Mouse (Mus musculus) limb, embryonic 14.5 days (tissue): ENCODE measurements around the gene 1810037I17Rik. TPM values are rescaled to one million over a fixed set of nuclear protein-coding genes. Genes with fewer than 3 reads are reported as not detected.
"Not testable (repeated sequence)": the region's sequence is repeated elsewhere in the genome, so short reads cannot be mapped to it uniquely, and the experiment has no call there.

ENCODE experiments used
- ATAC-seq: fragments of 200-750 bp; cut with Nextera tagmentation; 2 replicates; pipeline ENCODE4 v1.8.0; 2017; ENCODE audit warnings: low read depth, moderate number of reproducible peaks, moderate TSS enrichment; ENCODE audit not compliant: low FRiP score
- DNase-seq: peaks from one replicate; pipeline ENCODE4 v3.0.0-alpha.2; 2015; ENCODE audit warnings: low spot score
- H3K27ac ChIP-seq: fragments of 300-500 bp; sonication (generic); replicated peaks from 2 replicates; pipeline ENCODE4 v1.5.1; 2014; ENCODE audit warnings: low read depth, mild to moderate bottlenecking, low read length, moderate library complexity, mixed read lengths
- H3K27me3 ChIP-seq: fragments of 300-500 bp; sonication (generic); 2 replicates; pipeline ENCODE4 v1.6.1; 2014; ENCODE audit warnings: low read length, mixed read lengths; ENCODE audit not compliant: control insufficient read depth, insufficient read depth
- H3K36me3 ChIP-seq: fragments of 300-500 bp; sonication (generic); 2 replicates; pipeline ENCODE4 v1.6.1; 2014; ENCODE audit warnings: mild to moderate bottlenecking, low read length, moderate library complexity, mixed read lengths; ENCODE audit not compliant: control insufficient read depth, insufficient read depth
- H3K4me1 ChIP-seq: fragments of 300-500 bp; sonication (generic); 2 replicates; pipeline ENCODE4 v1.6.1; 2014; ENCODE audit warnings: antibody characterized with exemption, low read length, mixed read lengths; ENCODE audit not compliant: control insufficient read depth, insufficient read depth
- H3K4me2 ChIP-seq: fragments of 300-500 bp; sonication (generic); replicated peaks from 2 replicates; pipeline ENCODE4 v1.6.1; 2014; ENCODE audit warnings: low read depth, mild to moderate bottlenecking, low read length, moderate library complexity; ENCODE audit not compliant: severe bottlenecking
- H3K4me3 ChIP-seq: fragments of 300-500 bp; sonication (generic); replicated peaks from 2 replicates; pipeline ENCODE4 v1.5.1; 2014; ENCODE audit warnings: low read length
- H3K9ac ChIP-seq: fragments of 300-500 bp; sonication (generic); 2 replicates; pipeline ENCODE4 v1.6.1; 2014; ENCODE audit warnings: mild to moderate bottlenecking, low read depth, low read length, moderate library complexity; ENCODE audit not compliant: severe bottlenecking
- H3K9me3 ChIP-seq: fragments of 300-500 bp; sonication (generic); 2 replicates; pipeline ENCODE4 v1.6.1; 2016; ENCODE audit warnings: low read length; ENCODE audit not compliant: control insufficient read depth
- POLR2A ChIP-seq: fragments of 200-500 bp; IDR thresholded peaks from 2 replicates; pipeline ENCODE4 v1.8.0; 2012; ENCODE audit warnings: inconsistent platforms, mild to moderate bottlenecking, moderate library complexity, borderline replicate concordance; ENCODE audit not compliant: insufficient read depth, insufficient read length; ENCODE audit errors: extremely low read depth
- whole genome bisulfite sequencing: fragments of 180-500 bp; shearing (Covaris S2); extraction: QIAGEN DNeasy Blood & Tissue Kit; methylation state at CpG from one replicate; pipeline ENCODE4 v1.1.7; 2014; 5-methylcytosine and 5-hydroxymethylcytosine counted together
- polyA plus RNA-seq, 2 experiments: library from polyadenylated mRNA; depleted of rRNA in 1 of 2; stranded (reverse) in 1 of 2; unstranded in 1 of 2; fragments of >200 nt; fragmentation: Nextera tagmentation in 1 of 2; extraction: Ambion mirVana in 1 of 2; gene quantifications; 2 replicates each; pipeline versions ENCODE4 v1.2.1 to v1.2.3; 2012 to 2014

1810037I17Rik gene
- polyA plus RNA-seq, 2 experiments: 48.0 to 97.7 TPM

DNA sequence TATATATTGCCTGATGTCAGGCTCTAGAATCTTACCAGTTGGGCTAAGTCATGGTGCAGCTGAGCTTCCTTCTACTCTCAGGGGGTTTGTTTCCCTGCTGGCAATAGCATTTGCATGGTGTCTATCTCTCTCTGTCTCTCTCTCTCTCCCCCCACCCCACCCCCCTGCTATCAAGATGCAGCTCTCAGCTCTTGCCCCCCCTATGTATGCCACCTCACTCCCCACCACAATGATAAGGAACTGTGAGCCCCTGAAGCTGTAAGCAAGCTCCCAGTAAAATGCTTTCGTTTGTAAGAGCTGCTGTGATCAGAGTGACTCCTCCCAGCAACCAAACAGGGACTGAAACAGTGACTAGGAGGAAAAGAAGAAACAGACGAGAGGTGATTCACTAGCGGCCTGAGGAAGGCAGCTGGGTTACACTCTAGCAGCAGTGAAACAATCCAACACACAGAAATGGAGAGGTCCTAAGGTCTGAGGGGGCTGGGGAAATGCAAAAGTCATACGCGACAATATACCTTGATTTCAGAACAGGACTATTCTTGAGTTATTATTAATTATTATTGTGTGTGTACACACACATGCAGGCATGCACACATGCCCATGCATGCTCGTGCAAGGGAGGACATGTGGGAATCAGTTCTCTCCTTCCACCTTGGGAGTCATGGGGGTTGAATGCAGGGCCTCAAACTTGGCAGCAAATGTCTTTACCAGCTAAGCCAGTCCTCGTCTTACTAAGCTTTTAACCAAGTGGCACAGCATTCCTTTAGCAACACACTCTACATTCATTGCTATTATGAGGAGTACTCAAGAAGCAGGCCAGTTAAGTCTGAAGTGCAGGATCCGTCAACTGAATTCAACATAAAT is 3.2 kb upstream of the 1810037I17Rik start:
- no peak overlapping the region for H3K4me2 ChIP-seq
- no peaks in the 10 kb centered on the region for H3K9me3 ChIP-seq
- ATAC-seq (no peak), DNase-seq (no peak)
- H3K36me3 ChIP-seq: no peaks in the 10 kb centered on the region
- no peaks in the 10 kb centered on the region; the same call in 1 of the 2 replicates for H3K4me1 ChIP-seq
- no peak overlapping the region for H3K9ac ChIP-seq
- H3K4me3 ChIP-seq: no peak overlapping the region
- H3K27ac ChIP-seq: no peak overlapping the region
- TF ChIP-seq POLR2A: no peak
- 60% methylated on average over 8 of the region's 8 CpGs for WGBS
- no peaks in the 10 kb centered on the region for H3K27me3 ChIP-seq

DNA sequence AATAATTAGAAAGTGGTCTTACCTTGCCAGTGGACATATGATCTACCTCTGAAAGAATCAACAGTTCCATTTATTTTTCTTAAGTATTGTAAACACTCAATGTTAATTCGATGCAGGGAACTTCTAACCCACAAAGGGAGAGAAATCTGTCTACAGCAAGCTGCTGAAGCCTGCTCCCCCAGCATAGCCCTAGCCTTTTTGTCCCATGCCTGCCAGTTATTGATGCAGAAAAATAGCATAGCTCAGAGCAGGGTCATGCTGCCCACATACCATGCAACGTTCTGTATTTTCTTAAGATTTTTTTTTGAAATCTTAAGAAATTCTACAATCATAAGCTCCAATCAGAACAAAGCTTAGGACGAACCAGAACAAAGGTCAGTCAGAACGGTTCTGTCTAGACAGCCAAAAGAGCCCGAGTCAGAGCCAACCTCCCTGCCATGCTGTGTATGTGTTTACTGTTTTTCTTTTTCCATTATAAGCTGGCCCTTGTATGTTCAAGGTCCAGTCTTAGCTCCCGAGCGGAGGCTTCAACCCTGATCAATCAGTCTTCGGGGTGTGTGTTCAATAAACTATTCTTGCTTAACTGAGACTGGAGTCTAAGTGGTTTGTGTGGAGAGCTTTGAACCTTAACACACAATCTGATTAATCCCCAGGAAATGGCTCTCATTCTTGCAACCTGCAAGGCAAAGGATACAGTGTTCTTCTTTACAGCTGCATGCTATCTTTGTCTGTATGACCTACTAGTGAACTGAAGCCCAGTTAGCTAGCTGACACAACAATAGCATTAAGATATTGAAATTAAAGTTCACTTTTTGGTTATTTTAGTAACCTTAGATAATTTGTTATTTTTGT is 2.1 kb upstream of the 1810037I17Rik start:
- H3K4me3 ChIP-seq: no peak overlapping the region
- no peaks in the 10 kb centered on the region for H3K27me3 ChIP-seq
- no peak overlapping the region for H3K9ac ChIP-seq
- H3K4me1 ChIP-seq: peaks cover 6% of the 10 kb centered on the region; the same call in 1 of the 2 replicates
- 87% methylated on average over 8 of the region's 8 CpGs for WGBS
- H3K9me3 ChIP-seq: no peaks in the 10 kb centered on the region
- no peak for TF ChIP-seq POLR2A
- H3K36me3 ChIP-seq: peaks cover 9% of the 10 kb centered on the region; the same call in 1 of the 2 replicates
- no peak for DNase-seq
- no peak for ATAC-seq
- no peak overlapping the region for H3K27ac ChIP-seq
- no peak overlapping the region for H3K4me2 ChIP-seq

DNA sequence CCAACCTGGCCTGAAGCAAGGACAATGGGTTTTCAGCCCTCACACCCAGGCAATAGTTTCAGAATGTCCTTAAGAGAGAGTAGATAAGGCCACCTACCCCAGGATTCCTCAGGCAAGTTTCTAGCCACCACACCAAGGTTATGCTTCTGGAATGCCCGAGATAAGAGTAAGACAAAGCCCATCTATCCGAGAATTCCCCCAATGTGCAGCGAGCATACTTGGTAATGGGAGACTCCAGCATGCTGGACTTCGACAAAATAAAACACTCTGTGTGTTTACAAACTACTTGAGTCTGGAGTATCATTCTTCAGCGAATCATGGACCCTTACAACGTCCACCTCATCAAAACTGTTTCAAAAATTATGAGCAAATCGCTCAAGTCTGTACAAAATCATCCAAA is 856 bp upstream of the 1810037I17Rik start:
- WGBS: 74% methylated on average over 7 of the region's 7 CpGs
- H3K27ac ChIP-seq: no peak overlapping the region
- no peak for TF ChIP-seq POLR2A

DNA sequence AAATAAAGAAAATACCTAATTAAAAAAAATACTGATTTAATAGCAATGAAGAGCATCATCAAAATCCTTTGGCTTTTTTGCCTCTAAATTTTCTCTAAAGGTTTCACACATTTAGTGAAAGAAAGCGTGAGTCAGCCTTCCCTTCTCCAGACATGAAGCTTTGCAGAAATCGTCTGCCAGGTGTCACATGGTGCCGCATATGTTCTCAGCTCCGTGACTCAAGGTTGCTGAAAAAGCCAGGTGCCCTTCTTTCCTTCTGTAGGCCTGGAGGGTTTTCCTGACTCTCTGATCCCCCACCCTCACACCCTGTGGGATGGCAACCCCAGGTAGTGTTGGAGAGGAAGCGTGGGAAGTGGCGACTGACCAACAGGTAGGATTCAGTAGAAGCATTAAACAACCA is 5.7 kb downstream of the 1810037I17Rik start:
- H3K4me2 ChIP-seq: no peak overlapping the region
- H3K27me3 ChIP-seq: no peaks in the 10 kb centered on the region
- H3K9me3 ChIP-seq: no peaks in the 10 kb centered on the region
- H3K36me3 ChIP-seq: peaks cover 24% of the 10 kb centered on the region
- no peak overlapping the region for H3K4me3 ChIP-seq
- no peak for DNase-seq
- H3K9ac ChIP-seq: no peak overlapping the region
- 0 out of 2 replicates have a peak, but pooled peaks cover 6% of the 10 kb centered on the region for H3K4me1 ChIP-seq
- TF ChIP-seq POLR2A: no peak
- no peak for ATAC-seq
- H3K27ac ChIP-seq: no peak overlapping the region
- 90% methylated on average over 6 of the region's 6 CpGs for WGBS

More for the DNA sequence above, 856 bp upstream of the 1810037I17Rik start:
- Histone ChIP-seq H3K9ac (no peak overlapping the region), H3K4me1 (peaks cover 6% of the 10 kb centered on the region; the same call in 1 of the 2 replicates), H3K4me2 (peak overlapping the region; percentile 65), H3K36me3 (peaks cover 15% of the 10 kb centered on the region; the same call in 1 of the 2 replicates), H3K4me3 (no peak overlapping the region), H3K9me3 (no peaks in the 10 kb centered on the region), H3K27me3 (no peaks in the 10 kb centered on the region)
- ATAC-seq: no peak
- no peak for DNase-seq

DNA sequence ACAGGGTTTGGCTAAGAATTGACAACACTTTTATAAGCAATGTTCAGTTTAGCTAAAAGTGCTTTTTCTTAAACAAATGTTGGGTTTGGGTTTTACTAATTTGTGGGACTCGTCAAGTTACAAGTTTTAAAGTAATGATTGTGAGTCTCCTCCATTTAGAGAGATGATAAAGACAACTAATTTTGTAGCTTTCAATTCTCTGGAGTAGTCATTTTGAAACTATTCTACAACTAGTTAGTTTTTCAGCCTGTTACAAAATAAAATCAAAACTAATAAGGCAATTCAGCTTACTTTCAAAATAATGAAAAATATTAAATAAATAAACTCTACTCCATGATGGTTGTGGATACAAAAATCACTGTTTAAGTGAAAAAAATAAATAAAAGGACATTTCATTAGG is 8.5 kb downstream of the 1810037I17Rik start:
- WGBS: 90% methylated on average over 1 of the region's 1 CpGs
- Histone ChIP-seq H3K4me1 (no peaks in the 10 kb centered on the region), H3K9me3 (no peaks in the 10 kb centered on the region), H3K27me3 (no peaks in the 10 kb centered on the region), H3K4me3 (no peak overlapping the region), H3K27ac (no peak overlapping the region), H3K4me2 (no peak overlapping the region), H3K36me3 (peaks cover 13% of the 10 kb centered on the region; the same call in 1 of the 2 replicates), H3K9ac (no peak overlapping the region)
- DNase-seq: no peak
- no peak for TF ChIP-seq POLR2A
- no peak for ATAC-seq

DNA sequence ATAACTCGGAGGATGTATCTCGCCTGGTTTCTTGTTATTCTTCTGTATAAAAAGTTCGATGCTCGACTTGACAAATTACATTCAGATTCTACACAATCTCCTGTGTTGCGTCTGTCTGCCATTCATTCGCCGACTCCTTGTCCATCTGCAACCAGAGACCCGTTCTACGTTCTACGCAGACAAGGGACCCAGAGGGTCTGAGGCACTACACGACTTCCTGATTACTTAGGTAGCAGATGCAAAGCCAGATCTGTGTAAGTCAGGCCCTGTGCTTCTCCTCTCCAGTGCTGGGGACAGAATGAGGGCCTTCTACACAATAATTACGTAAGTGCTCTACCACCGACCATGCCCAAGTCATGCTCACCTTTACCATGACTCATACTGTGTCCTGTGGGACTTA is 13.2 kb downstream of the 1810037I17Rik start:
- DNase-seq, ATAC-seq, H3K27ac ChIP-seq, H3K9me3 ChIP-seq, H3K4me3 ChIP-seq, H3K36me3 ChIP-seq, H3K27me3 ChIP-seq, H3K4me2 ChIP-seq, H3K9ac ChIP-seq, H3K4me1 ChIP-seq: not testable (repeated sequence)
- 81% methylated on average over 13 of the region's 13 CpGs for WGBS
